Mouse (Mus musculus) small intestine, adult 2 months (tissue): ENCODE data around the gene Pnliprp2.

Experiments used
- CTCF ChIP-seq: fragments of 200-500 bp; IDR thresholded peaks from 2 replicates; pipeline ENCODE4 v1.5.1; 2012; ENCODE audit warnings: low read depth, mild to moderate bottlenecking, control low read depth, inconsistent platforms, low read length, moderate library complexity, mixed read lengths; ENCODE audit not compliant: insufficient replicate concordance, insufficient read length; ENCODE audit errors: extremely low read depth
- POLR2A ChIP-seq: fragments of 200-500 bp; IDR thresholded peaks from 2 replicates; pipeline ENCODE4 v1.6.1; 2012; ENCODE audit warnings: low read depth, mild to moderate bottlenecking, control low read depth, inconsistent platforms, low read length, moderate library complexity

DNA sequence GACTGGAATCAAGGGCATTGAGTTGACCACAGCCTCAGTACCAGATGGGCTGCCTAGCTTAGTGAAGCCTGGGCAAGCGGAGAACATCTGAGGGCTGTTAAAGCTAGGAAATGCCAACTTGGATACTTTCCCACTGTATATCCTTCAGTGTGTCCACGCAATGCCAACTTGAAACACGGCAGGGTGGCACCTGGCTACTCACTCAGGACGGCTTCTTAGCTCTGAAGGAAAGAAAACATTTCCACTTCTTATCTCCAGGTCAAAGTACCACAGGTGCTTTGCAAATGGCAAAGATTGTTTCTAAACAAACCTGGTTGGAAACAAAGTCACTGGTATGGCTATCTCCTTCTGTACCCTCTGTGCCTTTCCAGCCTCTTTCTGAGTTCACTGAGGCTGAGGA, 648 bp upstream of the Pnliprp2 start:
- TF ChIP-seq CTCF (no peak), POLR2A (no peak)
